Mouse (Mus musculus): ENCODE results near the gene Dapk3.
"Not testable (repeated sequence)": the region's sequence is repeated elsewhere in the genome, so short reads cannot be mapped to it uniquely, and the experiment has no call there.

The Dapk3 gene

DNA sequence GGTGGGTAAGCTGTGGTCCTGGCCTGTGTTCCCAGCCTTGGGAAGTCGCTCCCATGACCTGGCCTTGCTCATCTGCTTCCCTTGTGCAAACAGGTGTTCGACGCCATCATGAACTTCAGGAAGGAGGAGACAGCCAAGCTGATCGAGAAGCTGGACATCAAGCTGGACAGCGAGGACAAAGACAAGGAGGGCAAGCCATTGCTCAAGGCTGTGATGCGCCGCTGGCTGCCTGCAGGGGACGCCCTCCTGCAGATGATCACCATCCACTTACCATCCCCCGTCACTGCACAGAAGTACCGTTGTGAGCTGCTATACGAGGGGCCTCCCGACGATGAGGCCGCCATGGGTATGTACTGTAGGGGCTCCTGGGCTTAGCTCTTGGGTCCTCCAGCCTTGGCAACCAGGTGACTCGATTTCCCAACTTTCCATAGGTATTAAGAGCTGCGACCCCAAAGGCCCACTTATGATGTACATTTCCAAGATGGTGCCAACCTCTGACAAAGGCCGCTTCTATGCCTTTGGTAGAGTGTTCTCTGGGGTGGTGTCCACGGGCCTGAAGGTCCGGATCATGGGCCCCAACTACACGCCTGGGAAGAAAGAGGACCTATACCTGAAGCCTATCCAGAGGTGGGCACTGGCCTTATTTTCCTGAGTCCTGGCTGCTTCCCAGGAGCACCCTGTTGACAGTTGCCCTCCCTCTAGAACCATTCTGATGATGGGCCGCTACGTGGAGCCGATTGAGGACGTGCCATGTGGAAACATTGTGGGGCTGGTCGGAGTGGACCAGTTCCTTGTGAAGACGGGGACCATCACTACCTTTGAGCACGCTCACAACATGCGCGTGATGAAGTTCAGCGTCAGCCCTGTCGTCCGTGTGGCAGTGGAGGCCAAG is 3.1 kb upstream of the Dapk3 start:
- Histone ChIP-seq H3K27me3 (ENCODE audit: insufficient read depth, low read length) (no peaks in the 10 kb centered on the region), H3K9me3 (ENCODE audit: low read length) (no peaks in the 10 kb centered on the region), H3K4me3 (replicated peaks; ENCODE audit: low read length) (peak overlapping the region; percentile 99), H3K36me3 (ENCODE audit: insufficient read depth, low read length) (peaks cover 70% of the 10 kb centered on the region), H3K4me1 (replicated peaks; ENCODE audit: low read depth, low read length) (peaks cover 71% of the 10 kb centered on the region)
- TF ChIP-seq NANOG (IDR thresholded peaks at IDR 0.05; ENCODE audit: borderline replicate concordance, low read length) = no peak
- no peak for TF ChIP-seq POU5F1 (IDR thresholded peaks at IDR 0.05; ENCODE audit: borderline replicate concordance, low read length)
- TF ChIP-seq CTCF (conservative IDR thresholded peaks at IDR 0.05; ENCODE audit: low read length) = peak; percentile 31

DNA sequence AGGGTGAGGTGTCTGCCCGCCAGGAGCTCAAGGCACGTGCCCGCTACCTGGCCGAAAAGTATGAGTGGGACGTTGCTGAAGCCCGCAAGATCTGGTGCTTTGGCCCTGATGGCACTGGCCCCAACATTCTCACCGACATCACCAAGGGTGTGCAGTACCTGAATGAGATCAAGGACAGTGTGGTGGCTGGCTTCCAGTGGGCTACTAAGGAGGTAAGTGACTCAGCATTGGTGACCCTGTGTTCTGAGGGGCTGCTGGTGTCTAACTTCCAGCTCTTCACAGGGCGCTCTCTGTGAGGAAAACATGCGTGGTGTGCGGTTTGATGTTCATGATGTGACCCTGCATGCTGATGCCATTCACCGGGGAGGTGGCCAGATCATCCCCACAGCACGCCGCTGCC is 1.9 kb upstream of the Dapk3 start:
- Histone ChIP-seq H3K36me3 (ENCODE audit: insufficient read depth, low read length) (peaks cover 81% of the 10 kb centered on the region), H3K4me3 (replicated peaks; ENCODE audit: low read length) (peak overlapping the region; percentile 99), H3K27me3 (ENCODE audit: insufficient read depth, low read length) (no peaks in the 10 kb centered on the region), H3K9me3 (ENCODE audit: low read length) (no peaks in the 10 kb centered on the region), H3K4me1 (replicated peaks; ENCODE audit: low read depth, low read length) (peaks cover 71% of the 10 kb centered on the region)
- TF ChIP-seq POU5F1 (IDR thresholded peaks at IDR 0.05; ENCODE audit: borderline replicate concordance, low read length) = no peak

DNA sequence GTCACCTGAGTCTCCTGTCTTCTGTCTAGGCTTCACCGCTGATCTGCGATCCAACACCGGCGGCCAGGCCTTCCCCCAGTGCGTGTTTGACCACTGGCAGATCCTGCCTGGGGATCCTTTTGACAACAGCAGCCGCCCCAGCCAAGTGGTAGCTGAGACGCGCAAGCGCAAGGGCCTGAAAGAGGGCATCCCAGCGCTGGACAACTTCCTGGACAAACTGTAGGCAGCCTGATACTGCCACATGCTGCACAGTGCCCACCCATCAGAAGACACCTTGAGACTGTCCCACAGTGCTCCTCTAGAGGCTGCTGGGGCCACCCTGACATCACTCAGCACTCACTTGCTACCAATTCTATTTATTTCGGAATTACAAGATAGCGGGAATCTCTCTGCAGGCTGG is 945 bp upstream of the Dapk3 start:
- H3K27me3 ChIP-seq (ENCODE audit: insufficient read depth, low read length); H3K9me3 ChIP-seq (ENCODE audit: low read length); H3K4me3 ChIP-seq (replicated peaks; ENCODE audit: low read length): not testable (repeated sequence)
- Histone ChIP-seq H3K36me3 (ENCODE audit: insufficient read depth, low read length) (peaks cover 85% of the 10 kb centered on the region), H3K4me1 (replicated peaks; ENCODE audit: low read depth, low read length) (peaks cover 71% of the 10 kb centered on the region)

DNA sequence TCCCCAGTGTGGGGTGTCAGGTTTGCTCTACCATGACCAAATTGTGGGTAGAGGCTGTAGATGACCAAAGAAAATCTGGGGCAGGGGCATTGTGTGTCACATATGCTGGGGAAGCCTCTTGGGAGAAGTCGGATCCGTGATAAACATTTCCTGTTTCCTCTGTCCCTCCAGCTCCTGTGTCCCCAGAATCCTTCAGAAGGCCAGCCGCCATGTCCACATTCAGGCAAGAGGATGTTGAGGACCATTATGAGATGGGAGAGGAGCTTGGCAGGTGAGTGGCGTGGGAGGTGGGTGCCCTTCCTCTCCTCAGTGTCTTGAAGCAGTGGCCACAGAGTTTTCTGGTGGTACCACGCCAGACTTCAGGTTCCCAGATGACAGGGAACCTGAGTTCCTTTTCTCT is 1.0 kb downstream of the Dapk3 start, which contains the start of gene 4930442H23Rik:
Gene 4930442H23Rik, minus strand, starts transcription at position 45 of the 400 bp plus-strand sequence.
- Histone ChIP-seq H3K4me1 (replicated peaks; ENCODE audit: low read depth, low read length) (peaks cover 74% of the 10 kb centered on the region), H3K4me3 (replicated peaks; ENCODE audit: low read length) (peak within 1 kb of the TSS; percentile 86), H3K27me3 (ENCODE audit: insufficient read depth, low read length) (no peaks in the 10 kb centered on the region), H3K9me3 (ENCODE audit: low read length) (no peaks in the 10 kb centered on the region), H3K36me3 (ENCODE audit: insufficient read depth, low read length) (peaks cover 83% of the 10 kb centered on the region)
- TF ChIP-seq NANOG (IDR thresholded peaks at IDR 0.05; ENCODE audit: borderline replicate concordance, low read length) (no peak), POU5F1 (IDR thresholded peaks at IDR 0.05; ENCODE audit: borderline replicate concordance, low read length) (no peak)

DNA sequence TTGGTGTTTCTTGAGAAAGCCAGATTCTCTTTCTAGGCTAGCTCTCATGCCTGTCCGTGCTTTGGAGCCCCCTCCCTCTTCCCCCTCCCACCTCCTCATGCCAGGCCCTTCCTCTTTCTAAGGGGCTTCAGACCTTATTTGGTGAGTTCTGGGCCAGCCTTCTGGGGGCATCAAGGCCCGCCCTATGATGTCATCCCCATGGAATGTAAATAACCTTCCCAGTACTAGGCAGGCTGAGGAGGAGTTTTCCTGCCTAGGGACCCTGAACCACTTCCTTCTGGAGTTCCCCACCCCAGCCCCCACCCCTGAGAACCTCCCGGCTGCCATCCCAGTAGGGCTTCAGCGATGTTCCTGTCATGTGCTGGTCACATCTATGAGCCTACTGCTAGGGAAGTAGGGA is 2.0 kb downstream of the Dapk3 start:
- Histone ChIP-seq H3K4me3 (replicated peaks; ENCODE audit: low read length) (peak overlapping the region; percentile 86; the same call in 1 of the 2 replicates), H3K27me3 (ENCODE audit: insufficient read depth, low read length) (no peaks in the 10 kb centered on the region), H3K4me1 (replicated peaks; ENCODE audit: low read depth, low read length) (peaks cover 70% of the 10 kb centered on the region), H3K9me3 (ENCODE audit: low read length) (no peaks in the 10 kb centered on the region), H3K36me3 (ENCODE audit: insufficient read depth, low read length) (peaks cover 78% of the 10 kb centered on the region)
- no peak for TF ChIP-seq NANOG (IDR thresholded peaks at IDR 0.05; ENCODE audit: borderline replicate concordance, low read length)
- TF ChIP-seq CTCF (conservative IDR thresholded peaks at IDR 0.05; ENCODE audit: low read length) = no peak
- no peak for TF ChIP-seq POU5F1 (IDR thresholded peaks at IDR 0.05; ENCODE audit: borderline replicate concordance, low read length)

DNA sequence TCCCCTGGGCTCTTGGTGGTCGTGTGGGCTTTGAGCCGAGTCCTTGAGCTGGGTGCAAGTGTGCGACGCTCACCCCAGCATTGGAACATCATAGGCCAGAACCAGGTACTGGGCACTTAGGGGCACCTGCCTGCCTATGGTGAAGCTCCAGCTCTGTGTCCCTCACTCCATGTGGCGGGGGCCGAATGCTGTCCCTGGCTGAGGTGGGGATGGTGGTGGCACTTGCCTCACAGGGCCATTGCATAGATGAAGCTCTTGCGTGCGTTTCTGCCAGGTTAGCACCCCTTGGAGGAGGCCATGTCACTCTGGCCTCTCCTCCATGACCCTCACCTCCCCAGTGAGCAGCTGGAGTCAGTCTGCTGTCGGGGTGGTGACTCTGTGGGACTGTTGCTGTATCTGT is 4.4 kb downstream of the Dapk3 start:
- TF ChIP-seq POU5F1 (IDR thresholded peaks at IDR 0.05; ENCODE audit: borderline replicate concordance, low read length) (no peak), CTCF (conservative IDR thresholded peaks at IDR 0.05; ENCODE audit: low read length) (no peak), NANOG (IDR thresholded peaks at IDR 0.05; ENCODE audit: borderline replicate concordance, low read length) (no peak)
- Histone ChIP-seq H3K27me3 (ENCODE audit: insufficient read depth, low read length) (no peaks in the 10 kb centered on the region), H3K36me3 (ENCODE audit: insufficient read depth, low read length) (peaks cover 67% of the 10 kb centered on the region), H3K4me3 (replicated peaks; ENCODE audit: low read length) (no peak overlapping the region), H3K9me3 (ENCODE audit: low read length) (no peaks in the 10 kb centered on the region), H3K4me1 (replicated peaks; ENCODE audit: low read depth, low read length) (peaks cover 73% of the 10 kb centered on the region)

DNA sequence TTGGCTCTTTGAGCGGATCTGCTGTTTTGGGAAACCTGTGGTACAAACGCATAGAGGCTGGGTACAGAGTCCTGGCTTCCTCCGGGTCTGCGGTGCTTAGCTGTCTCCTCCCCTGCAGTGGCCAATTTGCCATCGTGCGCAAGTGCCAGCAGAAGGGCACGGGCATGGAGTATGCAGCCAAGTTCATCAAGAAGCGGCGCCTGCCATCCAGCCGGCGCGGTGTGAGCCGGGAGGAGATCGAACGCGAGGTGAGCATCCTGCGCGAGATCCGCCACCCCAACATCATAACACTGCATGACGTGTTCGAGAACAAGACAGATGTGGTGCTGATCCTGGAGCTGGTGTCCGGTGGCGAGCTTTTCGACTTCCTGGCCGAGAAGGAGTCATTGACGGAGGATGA is 7.0 kb downstream of the Dapk3 start:
- Histone ChIP-seq H3K36me3 (ENCODE audit: insufficient read depth, low read length) (peaks cover 52% of the 10 kb centered on the region), H3K9me3 (ENCODE audit: low read length) (no peaks in the 10 kb centered on the region), H3K4me3 (replicated peaks; ENCODE audit: low read length) (peak overlapping the region; percentile 80), H3K27me3 (ENCODE audit: insufficient read depth, low read length) (peaks cover 4% of the 10 kb centered on the region), H3K4me1 (replicated peaks; ENCODE audit: low read depth, low read length) (peaks cover 74% of the 10 kb centered on the region)
- no peak for TF ChIP-seq CTCF (conservative IDR thresholded peaks at IDR 0.05; ENCODE audit: low read length)
- no peak for TF ChIP-seq POU5F1 (IDR thresholded peaks at IDR 0.05; ENCODE audit: borderline replicate concordance, low read length)
- TF ChIP-seq NANOG (IDR thresholded peaks at IDR 0.05; ENCODE audit: borderline replicate concordance, low read length) = no peak

DNA sequence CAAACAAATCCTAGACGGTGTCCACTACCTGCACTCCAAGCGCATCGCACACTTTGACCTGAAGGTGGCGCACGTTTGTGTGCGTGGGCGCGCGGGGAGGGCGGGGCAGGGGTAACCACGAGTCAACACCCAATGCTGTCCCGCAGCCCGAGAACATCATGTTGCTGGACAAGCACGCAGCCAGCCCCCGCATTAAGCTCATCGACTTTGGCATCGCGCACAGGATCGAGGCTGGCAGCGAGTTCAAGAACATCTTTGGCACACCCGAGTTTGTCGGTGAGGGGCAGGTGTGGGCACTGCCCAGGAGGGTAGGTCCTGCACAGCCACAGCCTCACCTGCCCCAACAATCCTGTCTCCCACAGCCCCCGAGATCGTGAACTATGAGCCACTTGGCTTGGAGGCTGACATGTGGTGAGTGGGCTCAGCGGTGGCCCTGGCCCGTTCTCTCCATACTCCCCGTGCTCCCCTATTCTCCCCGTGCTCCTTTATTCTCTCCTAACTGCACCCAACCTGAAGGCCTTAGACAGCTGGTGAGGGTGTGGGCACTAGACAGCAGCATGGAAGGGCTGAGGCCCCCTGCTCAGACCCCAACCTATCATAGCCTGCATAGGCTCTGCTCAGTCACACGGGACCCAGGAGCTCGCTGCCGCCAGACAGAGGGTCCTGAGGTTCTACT is 7.6 kb downstream of the Dapk3 start:
- Histone ChIP-seq H3K27me3 (ENCODE audit: insufficient read depth, low read length) (peaks cover 10% of the 10 kb centered on the region), H3K4me3 (replicated peaks; ENCODE audit: low read length) (peak overlapping the region; percentile 80), H3K4me1 (replicated peaks; ENCODE audit: low read depth, low read length) (peaks cover 74% of the 10 kb centered on the region), H3K9me3 (ENCODE audit: low read length) (no peaks in the 10 kb centered on the region), H3K36me3 (ENCODE audit: insufficient read depth, low read length) (peaks cover 46% of the 10 kb centered on the region)
- no peak for TF ChIP-seq POU5F1 (IDR thresholded peaks at IDR 0.05; ENCODE audit: borderline replicate concordance, low read length)
- TF ChIP-seq CTCF (conservative IDR thresholded peaks at IDR 0.05; ENCODE audit: low read length) = peak; percentile 50; the same call in 1 of the 2 replicates
- TF ChIP-seq NANOG (IDR thresholded peaks at IDR 0.05; ENCODE audit: borderline replicate concordance, low read length) = no peak
